Mouse (Mus musculus): Measurements from ENCODE around the gene Snx4.
"Not testable (repeated sequence)": the region's sequence is repeated elsewhere in the genome, so short reads cannot be mapped to it uniquely, and the experiment has no call there.

Gene Snx4

DNA sequence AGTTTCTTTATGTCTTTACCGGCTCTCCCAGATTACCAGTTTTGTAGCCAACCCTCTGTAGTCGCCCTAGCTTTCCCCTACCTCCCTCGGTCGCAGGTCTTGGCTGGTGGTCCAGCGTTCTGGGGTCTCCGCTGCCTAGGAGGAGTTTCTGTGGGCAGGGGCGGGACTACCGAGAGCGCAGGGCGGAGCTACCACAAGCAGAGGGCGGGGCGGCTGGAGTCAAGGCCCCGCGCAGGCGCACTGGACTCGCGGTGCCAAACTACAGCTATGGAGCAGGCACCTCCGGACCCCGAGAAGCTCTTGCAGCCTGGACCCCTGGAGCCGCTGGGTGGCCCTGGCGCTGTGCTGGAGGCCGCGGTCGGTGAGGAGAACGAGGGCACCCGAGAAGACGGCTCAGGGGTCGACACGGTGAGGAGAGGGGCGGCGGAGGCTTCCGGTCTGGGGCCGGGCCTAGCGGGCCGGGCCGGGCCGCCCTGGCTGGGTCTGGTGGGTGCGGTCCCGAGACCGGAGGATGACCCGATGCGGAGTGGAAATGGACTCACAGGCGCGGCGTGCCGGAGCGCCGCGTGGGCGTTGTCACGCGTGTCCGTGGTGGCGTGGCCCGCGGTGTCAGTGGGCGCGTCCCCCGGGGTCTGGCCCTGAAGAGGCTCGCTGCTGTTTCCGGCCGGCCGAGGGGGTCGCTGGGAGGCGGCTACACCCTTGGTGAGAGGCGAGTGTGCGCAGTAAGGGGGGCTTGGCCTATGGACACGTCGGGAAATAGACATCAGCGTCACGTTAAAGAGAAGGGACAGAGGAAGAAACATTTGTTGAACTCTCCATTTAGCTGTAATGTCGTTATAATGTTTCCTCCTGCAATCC, at the start of gene Snx4:
TSS of gene Snx4 (plus strand) at position 249 of the 858 bp plus-strand sequence.
- peak; percentile 72 for DNase-seq (ENCODE audit: extremely low spot score, low read depth, low spot score)

DNA sequence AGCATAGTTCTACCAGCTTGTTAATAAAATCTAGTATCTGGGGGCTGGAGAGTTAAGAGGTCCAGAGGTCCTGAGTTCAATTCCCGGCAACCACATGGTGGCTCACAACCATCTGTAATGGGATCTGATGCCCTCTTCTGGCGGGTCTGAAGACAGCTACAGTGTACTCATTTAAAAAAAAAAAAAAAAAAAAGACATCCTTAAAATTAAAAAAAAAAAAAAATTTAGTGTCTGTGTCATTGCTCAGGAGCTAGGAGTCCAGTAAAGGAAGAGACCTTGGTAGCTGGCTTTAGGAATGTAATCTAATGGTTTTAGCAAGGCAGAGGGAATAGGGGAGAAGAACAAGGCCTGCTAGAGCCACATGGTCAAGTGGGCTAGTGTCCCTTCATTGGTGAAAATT, 40.4 kb upstream of the Snx4 start:
- DNase-seq (ENCODE audit: extremely low spot score, low read depth, low spot score) = no peak

DNA sequence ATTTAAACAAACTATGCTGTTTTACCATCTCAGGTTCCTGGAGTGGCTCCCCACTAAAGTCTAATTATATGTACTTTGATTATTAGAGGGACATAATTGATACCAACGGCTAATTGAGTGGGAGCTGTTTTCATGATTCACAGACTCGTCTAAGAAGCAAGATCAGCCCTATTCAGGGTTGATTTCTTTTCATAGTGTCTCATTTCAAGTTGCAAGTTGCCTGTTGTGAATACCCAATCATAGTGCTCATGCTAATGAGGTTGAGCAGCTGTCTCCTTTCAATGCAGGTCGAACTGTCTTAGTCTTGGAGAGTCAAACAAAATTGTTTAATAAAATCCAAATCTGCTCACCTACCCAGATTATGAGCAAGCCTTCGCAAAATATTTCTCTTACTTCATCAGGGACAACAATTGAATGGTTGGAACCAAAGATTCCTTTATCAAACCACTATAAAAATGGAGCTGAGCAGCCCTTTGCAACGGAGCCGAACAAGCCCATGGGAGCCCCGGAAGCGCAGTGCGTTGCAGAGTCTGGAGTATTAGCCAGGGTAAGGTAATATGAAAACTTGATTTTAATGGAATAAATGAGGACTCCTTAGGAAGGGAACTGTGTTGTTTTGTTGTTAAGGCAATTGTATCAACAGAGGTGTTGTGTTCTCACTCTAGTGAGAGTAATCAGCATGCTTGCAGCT, 34.8 kb upstream of the Snx4 start:
- no peak for DNase-seq (ENCODE audit: extremely low spot score, low read depth, low spot score)

DNA sequence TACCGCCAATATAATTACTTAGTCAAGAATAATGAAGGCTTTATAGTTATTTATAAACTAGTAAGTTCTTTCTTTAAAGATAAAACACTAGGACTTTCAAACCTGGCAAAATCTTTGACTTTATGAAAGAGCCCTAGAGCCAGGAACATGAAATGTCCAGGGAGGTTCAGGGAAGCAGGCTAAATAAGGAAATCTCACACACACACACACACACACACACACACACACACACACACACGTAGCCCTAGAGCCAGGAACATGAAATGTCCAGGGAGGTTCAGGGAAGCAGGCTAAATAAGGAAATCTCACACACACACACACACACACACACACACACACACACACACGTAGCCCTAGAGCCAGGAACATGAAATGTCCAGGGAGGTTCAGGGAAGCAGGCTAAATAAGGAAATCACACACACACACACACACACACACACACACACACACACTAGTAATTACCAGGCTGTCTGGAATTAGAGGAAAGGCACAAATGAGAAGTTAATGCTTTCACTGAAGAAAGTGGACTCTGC, 33.6 kb upstream of the Snx4 start:
- not testable (repeated sequence) for DNase-seq (ENCODE audit: extremely low spot score, low read depth, low spot score)

DNA sequence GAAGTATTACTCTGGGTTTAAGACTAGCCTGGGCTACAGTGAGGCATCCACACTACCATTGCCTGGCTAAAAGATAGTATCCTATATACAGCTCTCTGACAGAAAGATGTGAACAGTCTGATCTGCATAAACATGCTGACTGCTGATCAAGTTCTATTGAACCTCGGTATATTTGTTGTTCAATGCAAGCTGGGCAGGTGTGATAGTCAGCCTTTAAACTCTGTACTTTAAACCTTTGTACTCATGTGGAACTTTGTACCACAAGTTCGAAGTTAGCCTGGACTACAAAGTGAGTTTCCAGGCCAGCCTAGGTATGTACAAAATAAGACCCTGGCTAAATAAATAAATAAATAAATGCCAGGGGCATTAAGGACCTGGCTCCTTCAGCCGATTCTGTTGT, 28.8 kb upstream of the Snx4 start:
- DNase-seq (ENCODE audit: extremely low spot score, low read depth, low spot score) = no peak

DNA sequence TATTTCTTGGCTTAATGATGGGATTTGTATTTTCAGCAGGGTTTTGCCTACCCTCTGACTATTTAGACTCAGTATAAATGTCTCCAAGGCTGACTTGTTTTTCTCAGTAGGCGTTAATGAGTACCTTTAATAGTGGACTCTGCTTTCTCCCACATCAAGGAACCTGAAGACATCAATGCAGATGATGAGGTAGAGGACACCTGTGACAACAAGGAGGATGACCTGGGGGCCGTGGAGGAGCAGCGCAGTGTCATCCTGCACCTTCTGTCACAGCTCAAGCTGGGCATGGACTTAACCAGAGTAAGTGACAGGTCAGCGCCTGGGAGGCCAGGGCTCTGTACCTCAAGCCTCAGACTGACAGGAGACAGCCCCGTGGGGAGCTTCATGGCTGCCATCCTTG, 26.9 kb upstream of the Snx4 start:
- no peak for DNase-seq (ENCODE audit: extremely low spot score, low read depth, low spot score)

DNA sequence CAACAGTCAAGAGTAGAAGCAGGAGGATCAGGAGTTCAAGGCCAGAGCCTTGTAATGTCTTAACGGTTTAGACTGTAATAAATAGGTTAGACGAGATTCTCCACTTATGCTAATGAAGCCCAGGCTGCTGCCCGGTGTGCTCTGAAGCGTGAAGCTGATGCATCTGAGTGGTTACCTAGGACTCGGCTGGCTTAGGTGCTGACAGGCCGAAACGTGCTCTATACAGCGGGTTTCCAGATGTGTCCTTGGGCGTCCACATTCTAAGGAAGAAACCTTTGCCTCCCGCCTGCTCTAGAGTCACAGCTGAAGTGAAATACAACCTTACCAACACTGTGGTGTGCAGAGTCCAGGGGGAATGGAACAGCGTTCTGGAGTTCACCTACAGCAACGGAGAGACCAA, 17.1 kb upstream of the Snx4 start:
- no peak for DNase-seq (ENCODE audit: extremely low spot score, low read depth, low spot score)

DNA sequence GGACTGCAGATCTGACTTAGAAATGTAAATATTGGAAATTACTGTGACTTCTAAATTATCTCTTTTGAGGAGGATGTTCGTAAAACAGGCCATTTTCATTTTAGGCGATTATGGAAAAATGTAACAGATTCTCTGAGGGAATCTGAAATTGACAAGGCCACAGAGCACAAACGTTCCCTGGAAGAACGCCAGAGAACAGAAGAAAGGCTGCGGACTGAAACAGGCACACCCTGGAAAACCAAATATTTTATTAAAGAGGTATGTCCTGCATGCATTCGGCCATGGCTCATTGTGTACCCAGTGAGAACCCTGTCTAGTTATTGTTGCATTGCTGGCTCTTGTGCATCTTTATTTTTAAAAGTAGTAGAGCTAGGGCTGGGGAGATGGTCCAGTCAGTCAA, 15.1 kb upstream of the Snx4 start:
- no peak for DNase-seq (ENCODE audit: extremely low spot score, low read depth, low spot score)

DNA sequence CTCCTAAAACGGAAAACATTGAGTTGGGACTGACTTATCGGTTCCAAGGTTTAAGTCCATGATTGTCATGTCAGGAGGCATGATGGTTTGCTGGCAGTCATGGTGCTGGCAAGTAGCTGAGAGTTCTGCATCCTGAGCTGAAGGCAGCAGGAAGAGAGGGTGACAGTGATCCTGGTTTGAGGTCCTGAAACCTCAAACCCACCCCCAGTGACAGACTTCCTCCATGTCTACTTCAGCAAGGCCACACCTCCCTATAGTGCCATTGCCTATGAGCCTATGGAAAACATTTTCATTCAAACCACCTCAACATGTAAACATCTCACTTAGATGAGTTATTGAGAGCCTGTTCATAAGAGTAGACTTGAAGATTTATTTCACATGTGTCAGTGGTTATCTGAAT, 11.9 kb upstream of the Snx4 start:
- no peak for DNase-seq (ENCODE audit: extremely low spot score, low read depth, low spot score)

DNA sequence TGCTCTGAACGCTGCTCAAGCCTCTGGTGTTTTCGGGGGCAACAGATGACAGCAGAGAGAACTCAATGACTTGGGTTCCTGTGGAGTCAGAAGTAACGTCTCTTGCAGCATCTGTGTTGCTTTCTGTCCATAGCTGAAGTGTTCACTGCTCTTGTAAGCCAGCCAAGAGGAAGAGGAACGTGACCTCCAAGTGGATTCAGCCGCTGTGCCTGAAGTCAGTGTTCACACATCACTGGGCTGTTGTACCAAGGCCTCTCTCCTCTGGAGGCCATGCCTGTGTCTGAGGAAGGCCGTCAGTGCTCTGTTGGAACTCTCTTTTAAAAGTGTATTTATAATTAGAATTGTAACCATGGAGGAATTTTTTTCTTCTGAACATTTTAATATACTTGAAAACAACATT, 9.2 kb upstream of the Snx4 start:
- no peak for DNase-seq (ENCODE audit: extremely low spot score, low read depth, low spot score)

DNA sequence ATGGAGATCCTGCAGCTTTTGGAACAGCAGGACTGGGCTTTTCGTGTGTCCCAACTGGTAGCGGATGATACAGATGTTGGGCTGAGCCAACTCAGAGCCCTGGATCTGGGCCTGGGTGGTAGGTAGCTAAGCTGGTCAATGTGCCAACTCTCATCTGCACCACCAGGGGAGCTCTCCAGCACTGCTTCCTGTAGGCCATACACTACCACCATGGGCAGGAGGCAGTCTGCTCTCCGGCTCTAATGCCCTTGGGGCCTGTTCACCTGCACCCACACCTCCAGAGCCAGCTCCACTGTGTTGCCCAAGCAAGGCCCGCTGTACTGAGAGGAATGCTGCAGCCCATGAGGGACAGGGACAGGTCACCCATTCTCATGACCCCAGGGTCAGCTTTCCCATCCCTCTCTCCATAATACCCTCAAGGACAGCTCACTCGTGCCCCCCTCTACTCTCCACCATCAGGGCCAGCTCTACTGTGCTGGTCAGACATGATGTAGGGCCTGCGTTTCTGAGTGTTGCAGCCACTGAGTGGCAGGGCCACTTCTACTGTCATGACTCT, 7.0 kb upstream of the Snx4 start:
- DNase-seq (ENCODE audit: extremely low spot score, low read depth, low spot score) = no peak

DNA sequence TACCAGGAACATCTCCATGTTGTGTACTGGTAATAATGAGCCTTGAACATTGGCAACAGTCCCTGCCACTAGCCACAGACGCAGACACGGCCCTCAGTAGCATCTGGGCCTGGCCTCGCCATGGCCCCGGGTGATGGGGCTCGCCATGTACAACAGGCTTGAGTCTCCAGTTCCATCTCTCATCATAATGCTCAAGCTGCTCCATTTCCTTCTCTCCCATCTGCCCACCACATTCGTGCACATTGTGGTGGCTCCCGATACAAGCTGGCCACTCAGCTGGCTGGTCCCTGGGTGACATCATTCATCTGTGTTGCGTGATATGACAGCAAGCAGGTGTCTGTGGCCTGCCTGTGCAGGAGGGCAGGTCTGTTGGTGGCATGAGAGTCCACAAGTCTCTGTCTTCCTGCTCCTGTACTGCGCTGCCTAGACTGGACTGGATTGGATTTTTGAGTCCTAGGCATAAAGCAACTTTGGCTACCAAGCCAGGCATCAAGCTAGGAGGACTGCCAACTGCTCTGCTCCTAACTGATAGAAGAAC, 6.2 kb upstream of the Snx4 start:
- no peak for DNase-seq (ENCODE audit: extremely low spot score, low read depth, low spot score)

DNA sequence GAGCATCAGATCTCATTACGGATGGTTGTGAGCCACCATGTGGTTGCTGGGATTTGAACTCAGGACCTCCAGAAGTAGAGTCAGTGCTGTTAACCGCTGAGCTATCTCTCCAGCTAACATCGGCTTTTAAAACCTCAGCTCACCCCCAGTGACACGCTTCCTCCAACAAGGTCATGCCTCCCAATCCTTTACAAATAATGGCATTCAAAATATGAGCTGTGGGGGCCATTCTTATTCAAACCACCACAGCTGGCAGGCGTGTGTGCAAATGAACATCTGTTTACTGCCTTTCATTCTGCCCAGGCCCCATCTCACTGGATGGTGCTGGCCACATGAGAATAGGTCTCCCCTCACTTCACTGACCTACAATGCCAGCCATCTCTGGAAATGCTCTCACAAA, 4.7 kb upstream of the Snx4 start:
- no peak for DNase-seq (ENCODE audit: extremely low spot score, low read depth, low spot score)

DNA sequence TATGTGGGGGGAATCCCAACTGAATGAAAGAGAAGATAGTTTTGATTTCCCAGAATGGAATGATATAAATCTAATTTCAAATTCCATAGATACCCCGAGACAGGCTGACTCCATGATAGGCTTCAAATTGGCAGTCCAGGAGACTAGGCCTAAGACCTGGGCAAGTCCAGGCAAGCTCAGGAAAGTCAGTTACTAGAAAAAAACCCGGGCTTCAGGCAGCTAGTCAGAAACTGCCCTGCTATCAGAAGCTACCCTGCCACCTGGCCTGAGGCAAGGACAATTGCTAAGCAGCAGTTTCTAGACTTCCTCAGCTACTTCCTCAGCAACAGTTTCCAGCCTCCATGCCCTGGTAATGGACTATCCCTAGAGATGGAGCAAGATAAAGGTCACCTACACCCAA, 4.2 kb upstream of the Snx4 start:
- DNase-seq (ENCODE audit: extremely low spot score, low read depth, low spot score) = no peak

DNA sequence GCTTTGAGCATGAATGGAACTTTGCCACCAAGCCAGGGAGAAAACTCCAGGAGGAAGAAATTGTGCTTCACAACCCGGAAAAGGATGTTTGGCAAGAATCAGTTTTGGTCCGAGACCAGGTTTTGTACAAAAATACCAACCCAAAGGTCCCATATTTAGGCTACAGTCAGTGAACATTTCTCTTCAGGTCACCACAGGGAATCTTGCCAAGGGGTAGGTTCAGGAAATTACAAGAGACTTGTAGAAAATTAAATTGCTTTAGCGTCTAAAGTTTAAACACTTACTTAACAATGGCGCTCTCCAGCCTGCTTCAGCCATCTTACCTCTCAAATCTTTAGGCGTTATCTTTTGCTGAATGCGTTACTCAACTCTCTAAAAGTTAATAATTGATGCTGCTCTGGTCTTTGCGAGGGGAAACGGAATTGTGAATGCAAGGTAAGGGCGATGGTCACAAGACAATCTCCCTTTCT, 556 bp upstream of the Snx4 start:
- no peak for DNase-seq (ENCODE audit: extremely low spot score, low read depth, low spot score)

DNA sequence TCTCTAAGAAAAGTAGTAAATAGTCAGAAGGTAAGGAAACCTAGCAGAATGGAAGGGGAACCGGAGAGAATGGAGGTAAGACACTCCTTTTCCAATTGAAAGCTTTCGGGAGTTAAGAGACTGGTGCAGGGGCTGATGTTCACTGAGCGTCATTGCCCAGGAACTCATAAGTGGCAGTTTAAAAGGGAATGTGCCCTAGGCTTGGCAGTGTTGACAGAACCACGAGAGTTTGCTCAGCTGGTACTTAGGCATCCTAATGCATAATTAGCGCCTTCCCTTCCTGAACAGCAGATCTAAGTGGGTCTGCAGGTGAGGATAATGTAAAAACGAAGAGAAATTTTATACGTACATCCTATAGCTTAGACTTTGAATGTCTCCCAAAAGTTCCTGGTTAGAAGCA, 4.4 kb downstream of the Snx4 start:
- no peak for DNase-seq (ENCODE audit: extremely low spot score, low read depth, low spot score)

DNA sequence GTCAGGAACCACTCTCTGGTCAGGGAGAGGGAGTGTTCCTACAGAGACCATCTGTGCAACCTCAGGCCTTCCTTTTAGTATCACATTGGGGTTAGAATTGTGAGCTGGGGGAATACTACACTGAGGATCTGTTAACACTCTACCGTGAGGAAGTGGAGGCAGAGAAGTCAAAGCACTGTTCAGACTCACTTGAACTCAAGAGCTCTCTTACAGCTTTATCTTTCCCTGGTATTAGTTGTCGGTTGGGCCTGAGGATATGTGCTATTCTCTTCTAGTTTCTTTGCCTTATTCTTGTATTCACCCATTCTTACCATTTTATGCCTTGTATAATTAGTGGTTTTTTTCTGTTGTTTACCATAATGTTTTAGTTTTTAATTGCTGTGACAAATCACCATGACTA, 7.3 kb downstream of the Snx4 start:
- DNase-seq (ENCODE audit: extremely low spot score, low read depth, low spot score) = no peak

DNA sequence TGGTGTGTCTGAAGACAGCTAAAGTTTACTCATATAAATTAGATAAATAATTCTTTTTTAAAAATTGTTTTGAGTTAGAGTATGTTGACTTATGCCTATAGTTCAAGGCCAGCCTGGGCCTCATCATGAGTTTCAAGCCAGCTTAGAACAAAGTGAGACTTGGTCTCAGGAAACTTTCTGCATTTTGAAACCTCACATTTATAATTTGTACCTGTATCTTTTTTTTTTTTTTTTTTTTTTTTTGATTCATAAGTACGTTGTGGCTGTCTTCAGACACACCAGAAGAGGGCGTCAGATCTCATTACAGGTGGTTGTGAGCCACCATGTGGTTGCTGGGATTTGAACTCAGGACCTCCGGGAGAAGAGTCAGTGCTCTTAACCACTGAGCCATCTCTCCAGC, 8.6 kb downstream of the Snx4 start:
- DNase-seq (ENCODE audit: extremely low spot score, low read depth, low spot score) = no peak

DNA sequence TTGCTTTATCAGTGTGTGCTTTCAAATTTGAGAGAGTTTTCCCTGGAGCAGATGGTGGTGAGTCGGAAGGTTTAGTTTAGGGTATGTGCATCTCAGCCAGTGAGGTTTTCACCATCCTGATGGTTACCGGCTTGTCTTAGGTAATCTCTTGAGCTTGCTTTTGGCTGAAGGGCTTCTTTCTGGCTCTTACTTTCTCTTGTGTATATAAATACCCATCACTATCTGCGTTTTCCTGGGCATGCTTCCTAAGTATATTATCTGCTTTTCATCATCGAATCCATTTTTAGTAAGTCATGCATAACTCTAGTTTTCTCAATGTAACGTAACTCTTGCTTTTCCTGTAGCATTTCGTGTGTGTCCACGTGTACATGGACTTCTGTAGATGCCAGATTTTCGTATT, 9.6 kb downstream of the Snx4 start:
- DNase-seq (ENCODE audit: extremely low spot score, low read depth, low spot score) = no peak

DNA sequence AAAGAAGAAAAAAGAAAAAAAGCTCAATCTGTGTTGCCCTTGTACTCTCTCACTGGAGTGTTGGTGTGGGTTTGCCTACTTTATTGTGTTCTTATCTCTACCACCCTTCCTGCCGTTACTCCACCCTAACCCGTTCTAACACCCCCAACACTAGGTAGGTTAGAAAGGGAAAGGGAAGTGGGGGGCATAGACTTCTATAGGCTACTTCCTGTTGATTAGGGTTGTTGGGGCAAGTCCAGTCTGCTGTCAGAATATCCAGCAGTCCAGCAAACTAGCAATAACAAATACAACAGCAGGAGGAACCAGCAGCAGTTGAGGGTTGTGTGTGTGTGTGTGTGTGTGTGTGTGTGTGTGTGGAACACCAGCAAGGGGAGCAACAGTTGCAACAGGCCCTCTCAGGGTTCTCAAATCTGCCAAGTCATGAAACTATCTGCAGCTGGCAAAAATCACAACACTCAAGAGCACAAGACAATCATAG, 10.4 kb downstream of the Snx4 start:
- no peak for DNase-seq (ENCODE audit: extremely low spot score, low read depth, low spot score)

DNA sequence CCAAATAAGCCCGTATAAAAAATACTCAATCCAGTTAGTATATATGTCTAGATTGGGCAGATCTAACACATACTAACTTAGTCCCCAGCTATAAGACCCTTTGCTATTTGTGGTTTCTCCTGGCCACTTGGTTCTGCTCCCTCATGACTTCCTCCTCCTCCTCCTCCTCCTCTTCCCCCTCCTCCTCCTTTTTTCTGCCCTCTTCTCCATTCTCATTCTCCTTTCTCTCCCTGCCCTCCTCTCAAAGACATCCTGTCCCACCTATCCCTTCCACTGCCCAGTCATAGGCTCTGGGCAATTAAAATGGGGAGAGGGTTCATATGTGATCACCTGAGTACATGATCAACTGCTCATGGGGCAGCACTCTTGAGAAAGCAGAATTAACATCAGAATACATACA, 10.9 kb downstream of the Snx4 start:
- no peak for DNase-seq (ENCODE audit: extremely low spot score, low read depth, low spot score)
